Mouse (Mus musculus): Measurements from ENCODE around the gene Tnip1. TPM values are rescaled to one million over a fixed set of nuclear protein-coding genes. Genes with fewer than 3 reads are reported as not detected.
"Not testable (repeated sequence)": the region's sequence is repeated elsewhere in the genome, so short reads cannot be mapped to it uniquely, and the experiment has no call there.

Tnip1 gene
- polyA plus RNA-seq, 1 experiment from 2014 or later, result 9.9 TPM

DNA sequence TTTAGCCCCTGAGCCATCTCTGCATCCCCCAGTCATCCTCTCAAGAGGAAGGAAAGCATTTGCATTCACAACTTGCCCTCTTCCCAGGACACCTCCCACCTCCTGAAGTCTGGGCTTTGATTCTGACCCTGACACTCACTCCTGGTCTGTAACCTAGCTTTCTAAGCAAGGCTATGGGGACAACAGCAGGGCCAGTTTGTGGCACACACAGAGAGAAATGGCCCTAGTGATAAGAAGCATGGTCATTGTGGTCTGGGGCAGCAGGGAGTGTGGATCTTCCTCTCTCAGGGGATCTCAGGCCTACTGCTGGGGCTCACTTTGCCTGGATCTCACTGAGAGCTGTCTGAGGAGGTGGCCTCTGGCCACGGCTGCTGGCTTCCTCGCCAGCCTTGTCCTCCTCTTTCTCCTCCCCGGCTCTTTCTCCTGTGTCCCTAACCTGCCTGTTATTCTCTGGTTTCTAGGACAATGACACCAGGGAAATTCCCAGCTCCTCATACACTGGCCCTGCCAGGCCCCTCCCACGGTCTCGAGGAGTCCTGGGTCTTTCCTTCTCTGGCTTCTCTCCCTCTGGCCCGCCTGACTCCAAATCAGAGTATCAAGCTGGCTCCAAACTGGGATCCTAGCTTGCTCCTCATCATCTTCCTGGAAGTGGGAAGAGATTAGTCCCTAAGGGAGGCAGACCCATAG is 1.4 kb downstream of the Tnip1 start:
- Histone ChIP-seq H3K4me1 (ENCODE audit: control insufficient read depth, insufficient read depth, low read length) (no peaks in the 10 kb centered on the region), H3K4me3 (ENCODE audit: low read depth, low read length) (no peak overlapping the region), H3K27me3 (ENCODE audit: control insufficient read depth, insufficient read depth, low read length) (no peaks in the 10 kb centered on the region), H3K4me2 (no peak overlapping the region), H3K9me3 (ENCODE audit: control insufficient read depth, low read length) (no peaks in the 10 kb centered on the region), H3K9ac (ENCODE audit: low read length) (no peak overlapping the region), H3K36me3 (ENCODE audit: control insufficient read depth, insufficient read depth, low read length) (no peaks in the 10 kb centered on the region), H3K27ac (ENCODE audit: low read depth, low read length) (no peak overlapping the region)
- DNase-seq (ENCODE audit: low spot score, missing footprints) (no peak), ATAC-seq (ENCODE audit: low FRiP score) (no peak)
- WGBS, result 72% methylated on average over 6 of the region's 6 CpGs

DNA sequence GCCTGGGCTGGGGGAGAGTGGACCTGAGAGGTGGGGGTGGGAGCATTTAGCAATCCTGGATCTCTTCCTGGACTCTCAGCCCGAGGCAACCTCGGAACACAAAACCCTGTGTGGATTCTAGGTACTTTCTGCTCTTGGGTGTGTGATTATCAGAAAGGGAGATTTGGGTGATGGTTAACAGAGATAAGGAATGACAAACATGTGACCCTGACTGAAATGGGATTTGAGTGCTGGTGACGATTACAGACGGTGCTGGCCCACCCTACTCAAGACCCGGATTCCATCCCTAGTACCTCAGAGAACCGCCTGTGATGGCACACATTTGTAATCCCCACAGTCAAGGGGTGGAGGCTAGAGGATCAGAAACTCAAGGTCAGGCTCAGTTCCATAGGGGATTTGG is 2.5 kb downstream of the Tnip1 start:
- no peak overlapping the region for H3K4me2 ChIP-seq
- WGBS, result 85% methylated on average over 6 of the region's 6 CpGs
- H3K27ac ChIP-seq (ENCODE audit: low read depth, low read length), result no peak overlapping the region
- H3K4me1 ChIP-seq (ENCODE audit: control insufficient read depth, insufficient read depth, low read length), result no peaks in the 10 kb centered on the region
- H3K9ac ChIP-seq (ENCODE audit: low read length), result no peak overlapping the region
- no peaks in the 10 kb centered on the region for H3K9me3 ChIP-seq (ENCODE audit: control insufficient read depth, low read length)
- DNase-seq (ENCODE audit: low spot score, missing footprints), result no peak
- H3K4me3 ChIP-seq (ENCODE audit: low read depth, low read length), result no peak overlapping the region
- no peaks in the 10 kb centered on the region for H3K36me3 ChIP-seq (ENCODE audit: control insufficient read depth, insufficient read depth, low read length)
- H3K27me3 ChIP-seq (ENCODE audit: control insufficient read depth, insufficient read depth, low read length), result no peaks in the 10 kb centered on the region
- no peak for ATAC-seq (ENCODE audit: low FRiP score)

DNA sequence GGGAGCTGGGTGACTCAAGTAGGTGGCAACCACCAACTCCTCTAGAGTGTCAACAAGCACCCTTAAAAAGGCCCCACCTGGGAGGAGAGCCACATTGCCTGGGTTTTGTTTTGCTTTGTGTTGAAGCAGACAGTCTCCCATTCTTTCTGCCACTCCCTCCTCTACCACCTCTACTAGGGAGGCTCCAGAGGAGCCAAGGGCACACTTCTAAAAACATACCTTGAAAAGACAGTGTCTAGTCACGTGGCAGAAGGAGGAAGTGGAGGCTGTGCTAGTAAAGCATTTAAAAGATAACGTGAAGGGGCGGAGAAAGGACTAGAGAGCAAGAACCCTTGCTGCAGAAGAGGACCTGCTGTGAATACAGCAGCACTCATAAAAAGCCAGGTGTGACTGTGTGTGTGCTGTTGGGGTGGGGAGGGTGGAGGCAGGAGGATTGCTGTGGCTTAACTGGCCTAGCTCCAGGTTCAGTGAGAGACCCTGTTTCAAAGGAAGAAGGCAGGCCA is 4.1 kb downstream of the Tnip1 start:
- Histone ChIP-seq H3K4me2 (no peak overlapping the region), H3K36me3 (ENCODE audit: control insufficient read depth, insufficient read depth, low read length) (no peaks in the 10 kb centered on the region), H3K4me3 (ENCODE audit: low read depth, low read length) (no peak overlapping the region), H3K9me3 (ENCODE audit: control insufficient read depth, low read length) (no peaks in the 10 kb centered on the region), H3K27ac (ENCODE audit: low read depth, low read length) (no peak overlapping the region), H3K27me3 (ENCODE audit: control insufficient read depth, insufficient read depth, low read length) (no peaks in the 10 kb centered on the region), H3K4me1 (ENCODE audit: control insufficient read depth, insufficient read depth, low read length) (0 out of 2 replicates have a peak, but pooled peaks cover 5% of the 10 kb centered on the region), H3K9ac (ENCODE audit: low read length) (no peak overlapping the region)
- no peak for ATAC-seq (ENCODE audit: low FRiP score)
- no peak for DNase-seq (ENCODE audit: low spot score, missing footprints)
- WGBS, result 70% methylated on average over 3 of the region's 3 CpGs

DNA sequence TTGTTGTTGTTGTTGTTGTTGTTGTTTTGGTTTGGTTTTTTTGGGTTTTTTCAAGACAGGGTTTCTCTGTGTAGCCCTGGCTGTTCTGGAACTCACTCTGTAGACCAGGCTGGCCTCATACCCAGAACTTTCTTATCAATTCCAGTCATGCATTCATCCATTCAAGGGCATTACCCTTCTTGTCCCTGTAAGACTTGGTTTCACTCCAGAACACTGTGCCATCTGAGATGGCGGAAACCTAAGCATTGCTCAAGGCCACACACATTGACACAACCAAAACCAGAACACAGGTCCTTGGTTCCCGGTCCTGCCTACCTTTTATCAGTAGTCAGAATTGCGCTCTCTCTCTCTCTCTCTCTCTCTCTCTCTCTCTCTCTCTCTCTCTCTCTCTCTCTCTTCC is 5.0 kb downstream of the Tnip1 start:
- DNase-seq (ENCODE audit: low spot score, missing footprints); H3K27me3 ChIP-seq (ENCODE audit: control insufficient read depth, insufficient read depth, low read length); ATAC-seq (ENCODE audit: low FRiP score); H3K4me3 ChIP-seq (ENCODE audit: low read depth, low read length); H3K4me2 ChIP-seq; H3K9ac ChIP-seq (ENCODE audit: low read length); H3K4me1 ChIP-seq (ENCODE audit: control insufficient read depth, insufficient read depth, low read length); H3K27ac ChIP-seq (ENCODE audit: low read depth, low read length); H3K9me3 ChIP-seq (ENCODE audit: control insufficient read depth, low read length); H3K36me3 ChIP-seq (ENCODE audit: control insufficient read depth, insufficient read depth, low read length): not testable (repeated sequence)
- 88% methylated on average over 3 of the region's 3 CpGs for WGBS

DNA sequence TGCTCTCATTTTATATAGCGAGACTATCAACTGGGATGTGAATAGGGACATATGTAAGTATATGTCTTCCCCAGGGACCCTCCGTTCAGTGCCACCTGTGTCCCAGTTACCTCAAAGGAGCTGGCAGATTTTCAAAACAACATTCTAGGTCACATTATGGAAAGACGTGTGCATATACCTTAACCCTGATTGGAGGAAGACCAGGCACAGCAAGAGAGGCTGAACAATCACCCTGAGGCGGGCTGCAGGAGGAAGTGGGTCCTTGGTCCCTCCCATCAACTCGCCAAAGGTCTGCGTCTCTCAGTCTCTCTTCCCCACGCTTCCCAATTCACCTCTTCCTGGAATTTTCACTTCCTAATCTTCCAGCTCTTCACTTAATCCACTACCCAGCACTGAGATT is 5.8 kb downstream of the Tnip1 start:
- H3K36me3 ChIP-seq (ENCODE audit: control insufficient read depth, insufficient read depth, low read length), result no peaks in the 10 kb centered on the region
- H3K4me3 ChIP-seq (ENCODE audit: low read depth, low read length), result no peak overlapping the region
- no peak overlapping the region for H3K4me2 ChIP-seq
- 65% methylated on average over 7 of the region's 7 CpGs for WGBS
- H3K27ac ChIP-seq (ENCODE audit: low read depth, low read length), result no peak overlapping the region
- H3K9me3 ChIP-seq (ENCODE audit: control insufficient read depth, low read length), result no peaks in the 10 kb centered on the region
- H3K9ac ChIP-seq (ENCODE audit: low read length), result no peak overlapping the region
- DNase-seq (ENCODE audit: low spot score, missing footprints) (no peak), ATAC-seq (ENCODE audit: low FRiP score) (no peak)
- H3K4me1 ChIP-seq (ENCODE audit: control insufficient read depth, insufficient read depth, low read length), result 0 out of 2 replicates have a peak, but pooled peaks cover 5% of the 10 kb centered on the region
- no peaks in the 10 kb centered on the region for H3K27me3 ChIP-seq (ENCODE audit: control insufficient read depth, insufficient read depth, low read length)

DNA sequence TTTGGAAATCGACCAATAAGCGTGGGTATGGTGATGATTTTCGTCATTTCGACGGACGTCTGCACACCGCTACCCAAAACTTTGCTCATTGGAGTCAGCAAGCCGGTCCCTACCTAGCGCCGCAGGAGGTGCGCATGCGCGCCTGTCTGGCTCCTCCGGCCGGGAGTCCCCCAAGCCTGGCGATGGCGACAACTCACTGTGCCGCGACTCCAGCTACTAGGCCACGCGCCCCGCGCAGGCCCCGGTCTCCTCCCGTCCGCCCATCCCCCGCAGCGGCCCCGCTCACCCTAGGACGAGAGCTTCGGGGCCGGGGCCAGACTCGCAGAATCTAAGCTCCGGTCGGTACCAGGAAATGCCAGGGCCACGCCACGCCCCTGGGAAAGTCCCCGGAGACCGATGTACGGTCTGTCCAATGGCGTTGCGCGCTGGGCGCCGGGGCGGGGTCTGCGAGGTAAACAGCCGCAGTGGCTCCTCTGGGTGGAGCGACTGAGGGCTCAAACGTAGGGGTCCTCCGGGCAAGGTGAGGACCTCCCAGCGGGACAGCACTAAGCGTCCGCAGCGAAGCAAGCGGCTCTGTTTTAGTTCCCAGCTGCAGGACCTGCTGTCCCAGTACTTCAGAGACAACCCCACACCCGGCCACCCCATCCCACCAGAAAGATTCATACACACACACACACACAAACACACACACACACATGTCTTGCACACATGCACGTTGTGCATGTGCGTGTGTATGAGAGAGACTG is 6.8 kb downstream of the Tnip1 start:
- 0 out of 2 replicates have a peak, but pooled peaks cover 5% of the 10 kb centered on the region for H3K4me1 ChIP-seq (ENCODE audit: control insufficient read depth, insufficient read depth, low read length)
- H3K27ac ChIP-seq (ENCODE audit: low read depth, low read length), result peak overlapping the region; percentile 67
- peak; percentile 100 for DNase-seq (ENCODE audit: low spot score, missing footprints)
- no peaks in the 10 kb centered on the region for H3K9me3 ChIP-seq (ENCODE audit: control insufficient read depth, low read length)
- H3K36me3 ChIP-seq (ENCODE audit: control insufficient read depth, insufficient read depth, low read length), result no peaks in the 10 kb centered on the region
- ATAC-seq (ENCODE audit: low FRiP score), result peak; percentile 98
- under 1% methylated on average over 59 of the region's 59 CpGs for WGBS
- peak overlapping the region; percentile 60 for H3K4me2 ChIP-seq
- H3K4me3 ChIP-seq (ENCODE audit: low read depth, low read length), result peak overlapping the region; percentile 73
- H3K27me3 ChIP-seq (ENCODE audit: control insufficient read depth, insufficient read depth, low read length), result no peaks in the 10 kb centered on the region
- H3K9ac ChIP-seq (ENCODE audit: low read length), result peak overlapping the region; percentile 84

DNA sequence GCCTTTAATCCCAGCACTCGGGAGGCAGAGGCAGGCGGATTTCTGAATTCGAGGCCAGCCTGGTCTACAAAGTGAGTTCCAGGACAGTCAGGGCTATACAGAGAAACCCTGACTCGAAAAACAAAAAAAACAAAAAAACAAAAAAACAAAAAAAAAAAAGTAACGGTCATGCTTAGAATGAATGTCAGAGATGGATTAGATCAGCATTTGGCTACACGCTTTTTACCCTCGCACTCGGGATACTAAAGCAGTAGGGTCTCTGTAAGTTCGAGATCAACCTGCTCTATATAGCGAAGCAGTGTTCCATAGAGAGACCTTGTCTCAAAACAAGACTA is 7.3 kb downstream of the Tnip1 start:
- H3K9me3 ChIP-seq (ENCODE audit: control insufficient read depth, low read length); H3K27me3 ChIP-seq (ENCODE audit: control insufficient read depth, insufficient read depth, low read length); H3K4me1 ChIP-seq (ENCODE audit: control insufficient read depth, insufficient read depth, low read length); DNase-seq (ENCODE audit: low spot score, missing footprints); H3K36me3 ChIP-seq (ENCODE audit: control insufficient read depth, insufficient read depth, low read length); ATAC-seq (ENCODE audit: low FRiP score); H3K27ac ChIP-seq (ENCODE audit: low read depth, low read length): not testable (repeated sequence)
- Histone ChIP-seq H3K4me2 (peak overlapping the region; percentile 60), H3K9ac (ENCODE audit: low read length) (peak overlapping the region; percentile 84), H3K4me3 (ENCODE audit: low read depth, low read length) (peak overlapping the region; percentile 73)
- 50% methylated on average over 10 of the region's 10 CpGs for WGBS

DNA sequence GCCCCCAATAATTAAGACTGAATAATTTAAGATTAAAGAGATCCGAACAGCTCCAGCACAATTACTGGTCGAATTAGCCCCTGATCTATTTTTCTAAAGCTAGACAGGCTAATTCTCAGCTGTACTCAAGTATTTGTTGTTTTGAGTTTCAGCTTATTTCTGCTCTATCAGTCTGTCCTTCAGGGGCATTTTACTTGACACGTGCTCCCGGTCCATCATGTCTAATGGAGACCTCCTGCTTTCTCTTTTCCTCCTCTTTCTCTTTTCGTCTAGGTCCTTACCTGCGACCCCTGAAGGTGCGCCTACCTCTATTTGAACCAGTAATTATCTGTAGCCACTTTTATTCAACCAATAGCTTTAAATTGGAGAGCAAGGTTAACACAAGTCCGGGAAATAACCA is 8.0 kb downstream of the Tnip1 start:
- H3K9me3 ChIP-seq (ENCODE audit: control insufficient read depth, low read length), result no peaks in the 10 kb centered on the region

DNA sequence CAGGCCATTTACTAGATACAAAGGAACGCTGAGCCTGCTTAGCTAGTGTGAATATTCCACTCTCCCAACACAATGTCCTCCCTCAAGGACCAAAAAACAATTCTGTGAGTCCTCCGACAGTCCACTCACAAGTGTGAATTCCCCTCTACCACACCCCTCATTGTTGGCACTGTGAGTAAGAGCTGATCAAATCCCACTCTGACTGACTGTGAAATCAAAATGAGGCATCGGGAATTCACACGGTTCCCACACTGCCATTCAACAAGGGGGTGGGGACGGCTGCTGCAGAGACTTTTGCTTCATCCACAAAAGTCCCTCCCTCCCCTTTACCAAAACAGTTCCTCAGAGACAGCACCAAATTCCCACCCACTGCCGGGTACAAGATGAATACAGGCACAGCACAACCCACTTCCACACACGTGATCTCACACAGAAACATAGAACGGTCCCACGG is 8.7 kb downstream of the Tnip1 start:
- Histone ChIP-seq H3K9ac (ENCODE audit: low read length) (no peak overlapping the region), H3K4me3 (ENCODE audit: low read depth, low read length) (no peak overlapping the region), H3K9me3 (ENCODE audit: control insufficient read depth, low read length) (no peaks in the 10 kb centered on the region), H3K27me3 (ENCODE audit: control insufficient read depth, insufficient read depth, low read length) (no peaks in the 10 kb centered on the region), H3K4me1 (ENCODE audit: control insufficient read depth, insufficient read depth, low read length) (0 out of 2 replicates have a peak, but pooled peaks cover 5% of the 10 kb centered on the region), H3K4me2 (no peak overlapping the region), H3K36me3 (ENCODE audit: control insufficient read depth, insufficient read depth, low read length) (no peaks in the 10 kb centered on the region), H3K27ac (ENCODE audit: low read depth, low read length) (no peak overlapping the region)
- ATAC-seq (ENCODE audit: low FRiP score) (no peak), DNase-seq (ENCODE audit: low spot score, missing footprints) (peak; percentile 89)
- 37% methylated on average over 9 of the region's 9 CpGs for WGBS

More for the DNA sequence above, 8.0 kb downstream of the Tnip1 start:
- Histone ChIP-seq H3K4me3 (ENCODE audit: low read depth, low read length) (no peak overlapping the region), H3K27ac (ENCODE audit: low read depth, low read length) (no peak overlapping the region), H3K36me3 (ENCODE audit: control insufficient read depth, insufficient read depth, low read length) (no peaks in the 10 kb centered on the region), H3K9ac (ENCODE audit: low read length) (no peak overlapping the region), H3K4me1 (ENCODE audit: control insufficient read depth, insufficient read depth, low read length) (0 out of 2 replicates have a peak, but pooled peaks cover 5% of the 10 kb centered on the region), H3K4me2 (no peak overlapping the region), H3K27me3 (ENCODE audit: control insufficient read depth, insufficient read depth, low read length) (no peaks in the 10 kb centered on the region)
- ATAC-seq (ENCODE audit: low FRiP score) (no peak), DNase-seq (ENCODE audit: low spot score, missing footprints) (no peak)
- WGBS, result 85% methylated on average over 8 of the region's 8 CpGs

All from midbrain, embryonic 11.5 days (tissue).